Mouse (Mus musculus) G1E (cell line): ENCODE data around the gene Rnps1.

Experiments
- CTCF ChIP-seq: IDR thresholded peaks from 2 replicates; pipeline ENCODE4 v1.5.1; 2012; ENCODE audit warnings: low read depth, low read length, inconsistent platforms, mixed read lengths
- GATA1 ChIP-seq: IDR thresholded peaks from 2 replicates; pipeline ENCODE4 v1.6.1; 2012; ENCODE audit warnings: borderline replicate concordance, low read length, inconsistent platforms, mixed read lengths
- POLR2AphosphoS5 ChIP-seq: IDR thresholded peaks from 2 replicates; pipeline ENCODE4 v1.6.1; 2012; ENCODE audit warnings: low read depth, low read length, inconsistent platforms; ENCODE audit not compliant: insufficient replicate concordance
- TAL1 ChIP-seq: conservative IDR thresholded peaks from 2 replicates; pipeline ENCODE4 v1.6.1; 2012; ENCODE audit warnings: low read depth, low read length, inconsistent platforms, mixed read lengths

GRCm38 (mm10) chr17:24375094-24375712, 39.2 kb upstream of the Rnps1 start:
- TF ChIP-seq TAL1 (no peak), CTCF (no peak), POLR2AphosphoS5 (no peak), GATA1 (no peak)
